Mouse (Mus musculus): ENCODE results near the gene Glra1. TPM values are rescaled to one million over a fixed set of nuclear protein-coding genes. Genes with fewer than 3 reads are reported as not detected.
"Not testable (repeated sequence)": the region's sequence is repeated elsewhere in the genome, so short reads cannot be mapped to it uniquely, and the experiment has no call there.

Gene Glra1
- polyA plus RNA-seq (2012; rRNA removed) = 0.34 and 1.3 TPM in 2 replicates

DNA sequence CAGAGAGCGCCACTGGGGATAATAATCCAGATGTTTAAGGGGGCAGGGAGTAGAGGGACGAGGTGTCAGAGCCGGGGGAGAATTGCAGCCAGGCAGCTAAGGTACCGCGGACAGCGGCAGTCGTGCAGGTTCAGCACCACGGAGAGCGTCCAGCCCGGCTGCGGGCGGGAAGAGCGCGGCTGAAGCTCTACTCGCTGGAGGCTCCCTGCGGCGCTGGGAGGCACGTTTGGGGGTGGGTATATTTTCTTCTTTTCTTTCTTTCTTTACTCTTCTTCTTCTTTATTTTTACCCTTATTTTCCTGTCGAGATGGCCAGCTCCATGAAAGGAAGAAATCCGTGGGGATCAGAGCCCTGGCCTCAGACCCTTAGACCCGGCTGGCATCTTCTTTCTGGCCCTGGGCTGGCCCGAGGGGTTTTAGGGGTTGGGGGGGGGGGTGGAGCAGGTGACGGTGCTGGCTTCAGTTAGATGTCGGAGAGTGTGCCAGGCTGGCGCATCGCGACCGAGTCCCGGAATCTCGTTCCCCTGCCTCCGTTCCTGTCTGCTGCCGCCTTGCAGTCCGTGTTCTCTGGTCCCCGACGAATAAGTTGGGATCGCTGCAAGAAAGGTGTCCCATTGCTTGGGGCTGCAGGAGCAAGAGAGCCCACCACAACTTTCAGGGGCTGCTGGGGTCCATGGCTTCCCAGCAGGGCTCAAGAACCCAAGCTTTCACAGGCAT lies at the start of gene Glra1:
Glra1 (minus strand) TSS at position 391 of the 716 bp plus-strand sequence.
- TF ChIP-seq POLR2A (IDR thresholded peaks at IDR 0.05; ENCODE audit: borderline replicate concordance, extremely low read depth, insufficient read depth, insufficient read length, poor library complexity, severe bottlenecking) (no peak), CTCF (IDR thresholded peaks at IDR 0.05; ENCODE audit: borderline replicate concordance, extremely low read depth, insufficient read depth, insufficient read length) (peak; percentile 9; the same call in 1 of the 2 replicates)

DNA sequence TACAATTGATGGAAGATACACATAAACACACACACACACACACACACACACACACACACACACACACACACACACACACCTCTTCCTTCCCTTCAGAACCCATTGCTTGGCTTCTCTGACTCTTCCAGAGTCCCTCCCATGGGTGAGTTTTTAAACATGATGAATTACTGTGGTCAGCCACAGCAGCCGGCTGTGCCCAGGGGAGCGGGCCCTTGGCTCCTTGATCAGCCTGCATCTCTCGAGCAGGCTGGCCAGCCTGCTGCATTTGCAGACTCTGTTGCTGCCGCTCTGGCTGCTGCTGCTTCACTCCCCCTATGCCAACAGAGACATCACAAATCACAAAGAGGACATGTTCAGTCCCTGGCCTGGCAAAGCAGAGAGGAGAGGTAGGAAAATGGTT lies 29.0 kb upstream of the Glra1 start:
- peak; percentile 1 for DNase-seq (ENCODE audit: low read depth)
- no peak for TF ChIP-seq CTCF (IDR thresholded peaks at IDR 0.05; ENCODE audit: borderline replicate concordance, extremely low read depth, insufficient read depth, insufficient read length)
- no peak for TF ChIP-seq POLR2A (IDR thresholded peaks at IDR 0.05; ENCODE audit: borderline replicate concordance, extremely low read depth, insufficient read depth, insufficient read length, poor library complexity, severe bottlenecking)

More for the DNA sequence above, at the start of gene Glra1:
- DNase-seq (ENCODE audit: low read depth) = peak; percentile 70

DNA sequence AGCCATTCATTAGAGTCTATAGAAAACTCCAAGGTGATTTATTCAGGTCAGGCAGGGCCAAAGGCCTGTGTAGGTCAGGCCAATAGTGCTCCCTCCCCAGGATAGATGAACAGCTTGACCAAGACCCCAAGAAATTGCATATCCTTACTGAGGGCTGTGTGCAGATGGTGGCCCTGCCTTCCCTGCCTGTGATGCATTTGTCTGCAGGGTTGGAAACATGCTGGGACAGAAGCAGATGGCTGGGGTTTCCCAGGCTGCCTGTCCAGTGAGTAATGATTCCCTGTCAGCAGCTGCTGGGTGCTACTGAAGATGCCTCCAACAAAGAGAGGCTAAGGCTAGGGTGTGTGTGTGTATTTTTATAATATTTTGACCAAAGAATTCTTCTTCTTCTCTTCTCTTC lies 25.9 kb upstream of the Glra1 start:
- DNase-seq (ENCODE audit: low read depth) = peak; percentile 14
- TF ChIP-seq CTCF (IDR thresholded peaks at IDR 0.05; ENCODE audit: borderline replicate concordance, extremely low read depth, insufficient read depth, insufficient read length) = no peak

DNA sequence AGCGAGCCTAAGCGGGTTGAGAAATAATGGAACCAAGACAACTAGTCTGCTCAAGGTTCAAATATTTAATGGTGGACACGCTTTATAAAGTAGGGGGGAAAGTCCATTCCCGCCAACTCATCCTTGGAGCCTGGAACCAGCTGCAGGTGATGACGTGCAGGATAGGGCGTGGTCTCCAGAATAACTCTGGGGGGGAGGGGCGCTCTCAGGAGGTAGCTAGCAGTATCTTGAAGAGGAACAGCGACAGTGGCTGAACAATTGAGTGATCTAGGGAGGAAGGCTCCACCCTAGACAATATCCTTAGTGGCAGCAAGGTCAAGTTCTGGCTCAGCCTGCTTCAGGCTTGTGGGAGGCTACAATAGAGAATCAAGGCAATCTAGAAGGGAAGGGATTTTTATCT lies 6.6 kb upstream of the Glra1 start:
- DNase-seq (ENCODE audit: low read depth) = not testable (repeated sequence)

DNA sequence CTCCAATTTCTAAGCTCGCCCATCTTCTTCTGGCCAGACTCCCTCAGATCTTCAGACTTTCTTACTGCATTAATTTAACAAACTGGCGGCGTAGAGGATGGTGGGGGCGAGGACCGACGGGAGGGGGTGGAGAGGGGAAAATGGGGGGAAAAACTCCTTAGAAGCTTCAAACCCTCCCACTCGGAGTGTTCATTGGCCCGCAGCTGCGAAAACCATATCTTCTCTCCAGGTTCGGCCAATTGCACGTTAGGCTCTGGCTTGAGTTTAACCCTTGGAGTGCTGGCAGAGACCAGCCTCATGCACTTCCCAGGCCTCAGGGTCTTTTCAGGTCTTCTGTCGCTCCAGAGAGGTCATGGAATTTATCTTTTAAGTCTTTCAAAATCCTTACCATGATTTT lies 524 bp upstream of the Glra1 start:
- DNase-seq (ENCODE audit: low read depth) = peak; percentile 72
- TF ChIP-seq POLR2A (IDR thresholded peaks at IDR 0.05; ENCODE audit: borderline replicate concordance, extremely low read depth, insufficient read depth, insufficient read length, poor library complexity, severe bottlenecking) (no peak), CTCF (IDR thresholded peaks at IDR 0.05; ENCODE audit: borderline replicate concordance, extremely low read depth, insufficient read depth, insufficient read length) (no peak)

DNA sequence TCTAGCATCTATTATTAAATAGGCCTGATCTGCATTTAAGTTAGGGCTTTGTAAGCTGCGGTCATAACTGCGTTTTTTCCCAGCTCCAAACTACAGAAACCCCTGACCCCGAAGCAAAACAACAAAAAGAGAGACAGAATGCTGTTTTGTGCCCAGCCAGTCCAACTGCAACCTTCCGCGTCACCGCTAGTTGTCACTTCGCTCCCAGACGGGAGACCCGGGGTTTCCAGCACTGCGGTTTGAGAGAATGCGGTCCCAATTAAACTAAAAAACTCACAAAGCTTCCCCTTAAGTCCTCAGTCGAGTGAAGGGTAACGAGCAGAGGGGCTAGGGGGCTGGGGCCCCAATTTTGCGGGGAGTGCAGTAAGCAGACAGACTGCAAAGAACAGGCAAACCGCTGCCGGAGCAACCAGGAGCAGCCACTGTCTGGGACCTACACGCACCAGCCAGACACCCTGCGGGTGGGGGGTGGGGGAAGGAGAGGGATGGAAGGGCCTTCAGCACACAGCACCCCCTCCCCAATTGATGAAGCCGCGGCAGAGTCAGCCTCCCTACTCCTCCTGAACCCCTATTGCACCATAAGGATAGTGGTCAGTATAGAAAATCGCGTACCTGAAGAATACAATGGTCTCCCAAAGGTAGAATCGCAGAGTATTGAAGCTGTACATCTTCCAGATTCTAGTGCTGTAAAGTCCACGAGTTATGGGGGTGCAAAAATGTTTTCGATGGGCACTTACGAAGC lies 761 bp downstream of the Glra1 start:
- peak; percentile 70 for DNase-seq (ENCODE audit: low read depth)
- TF ChIP-seq POLR2A (IDR thresholded peaks at IDR 0.05; ENCODE audit: borderline replicate concordance, extremely low read depth, insufficient read depth, insufficient read length, poor library complexity, severe bottlenecking) (no peak), CTCF (IDR thresholded peaks at IDR 0.05; ENCODE audit: borderline replicate concordance, extremely low read depth, insufficient read depth, insufficient read length) (peak; percentile 77)

DNA sequence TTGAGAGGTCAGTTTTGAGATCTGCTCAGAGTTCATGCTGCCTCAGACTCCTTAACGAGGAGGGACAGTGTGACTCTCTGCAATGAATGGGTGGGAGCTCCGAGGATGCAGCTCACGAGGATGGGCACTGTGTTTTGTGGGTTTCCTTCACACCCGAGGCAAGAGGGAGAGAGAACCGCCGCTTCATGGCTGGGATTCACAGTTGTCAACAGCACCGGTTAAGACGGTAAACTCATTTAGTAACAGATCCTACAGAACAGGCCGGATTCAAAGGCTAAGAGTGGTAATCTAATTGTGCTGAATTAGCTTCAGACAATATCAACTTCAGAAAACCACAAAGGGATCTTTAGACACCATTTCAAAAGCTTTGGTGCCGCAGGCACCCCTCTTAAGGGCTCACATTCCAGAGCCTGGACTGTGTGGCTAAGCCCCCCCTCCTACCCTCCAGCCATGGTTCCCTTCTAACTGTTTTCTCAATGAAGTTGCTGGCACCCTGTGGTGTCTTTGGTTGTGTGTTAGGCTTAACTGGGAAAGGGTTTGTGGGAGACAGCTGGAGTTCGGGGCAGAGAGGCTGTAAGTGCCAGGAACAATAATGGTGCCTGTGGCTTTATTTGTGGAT lies 6.4 kb downstream of the Glra1 start:
- peak; percentile 78 for DNase-seq (ENCODE audit: low read depth)
- TF ChIP-seq CTCF (IDR thresholded peaks at IDR 0.05; ENCODE audit: borderline replicate concordance, extremely low read depth, insufficient read depth, insufficient read length) = no peak
- TF ChIP-seq POLR2A (IDR thresholded peaks at IDR 0.05; ENCODE audit: borderline replicate concordance, extremely low read depth, insufficient read depth, insufficient read length, poor library complexity, severe bottlenecking) = no peak

DNA sequence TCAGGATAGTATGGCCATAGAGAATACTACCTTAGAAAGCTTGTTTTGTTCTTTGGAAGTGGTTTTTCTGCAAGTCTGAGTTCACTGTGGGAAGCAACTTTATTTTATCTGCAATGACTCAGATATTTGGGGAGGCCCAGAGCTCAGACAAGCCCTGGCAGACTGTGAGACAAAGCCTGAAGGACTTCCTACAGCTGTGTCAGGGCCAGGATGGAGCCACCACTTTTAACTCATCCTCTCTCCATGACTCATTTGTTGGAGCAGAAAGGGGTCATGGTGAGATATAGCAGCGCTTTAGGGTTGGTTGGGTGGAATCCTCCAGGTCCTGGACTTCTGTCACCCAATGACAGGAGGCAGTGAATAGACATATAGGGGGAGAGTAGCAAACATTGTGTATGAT lies 12.3 kb downstream of the Glra1 start:
- TF ChIP-seq POLR2A (IDR thresholded peaks at IDR 0.05; ENCODE audit: borderline replicate concordance, extremely low read depth, insufficient read depth, insufficient read length, poor library complexity, severe bottlenecking) (no peak), CTCF (IDR thresholded peaks at IDR 0.05; ENCODE audit: borderline replicate concordance, extremely low read depth, insufficient read depth, insufficient read length) (no peak)
- no peak for DNase-seq (ENCODE audit: low read depth)

DNA sequence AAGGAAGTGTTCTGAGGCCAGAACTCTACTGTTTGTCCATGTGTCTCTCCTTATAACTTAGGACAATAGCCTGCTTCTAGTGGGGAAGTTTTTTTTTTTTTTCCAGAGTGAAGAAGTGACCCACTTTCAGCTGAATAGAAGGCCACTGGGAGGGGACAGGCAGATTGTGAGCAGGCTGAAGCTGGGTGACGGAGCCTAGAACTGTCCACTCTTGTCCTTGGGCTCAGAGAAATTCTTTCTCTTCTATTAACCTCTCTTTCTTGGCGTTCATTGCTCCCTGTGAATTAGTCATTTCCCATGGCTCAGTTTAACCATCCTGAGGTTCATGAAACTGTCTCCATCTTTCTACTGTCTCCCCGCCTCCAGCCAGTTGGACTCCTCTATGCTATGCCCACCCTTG lies 13.6 kb downstream of the Glra1 start:
- TF ChIP-seq POLR2A (IDR thresholded peaks at IDR 0.05; ENCODE audit: borderline replicate concordance, extremely low read depth, insufficient read depth, insufficient read length, poor library complexity, severe bottlenecking) (no peak), CTCF (IDR thresholded peaks at IDR 0.05; ENCODE audit: borderline replicate concordance, extremely low read depth, insufficient read depth, insufficient read length) (no peak)

DNA sequence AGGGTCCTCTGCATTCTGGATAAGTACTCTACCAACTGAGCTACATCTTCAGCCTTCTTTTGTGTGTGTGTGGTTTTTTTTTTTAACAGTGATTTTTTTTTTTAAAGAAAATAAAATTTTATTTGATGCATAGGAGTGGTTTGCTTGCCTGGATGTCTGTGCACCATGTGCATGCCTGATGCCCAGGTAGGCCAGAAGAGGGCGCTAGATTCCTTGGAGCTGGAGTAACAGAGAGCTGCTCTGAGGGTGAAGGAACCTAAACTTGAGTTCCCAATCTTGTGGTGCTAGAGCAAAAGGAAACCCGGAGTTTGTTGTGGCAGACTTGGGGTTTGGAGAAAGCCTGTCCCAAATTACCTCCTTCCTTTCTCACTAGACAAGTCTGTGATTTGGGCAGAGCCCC lies 16.8 kb downstream of the Glra1 start:
- no peak for DNase-seq (ENCODE audit: low read depth)
- TF ChIP-seq POLR2A (IDR thresholded peaks at IDR 0.05; ENCODE audit: borderline replicate concordance, extremely low read depth, insufficient read depth, insufficient read length, poor library complexity, severe bottlenecking) (no peak), CTCF (IDR thresholded peaks at IDR 0.05; ENCODE audit: borderline replicate concordance, extremely low read depth, insufficient read depth, insufficient read length) (no peak)

More for the DNA sequence above, 13.6 kb downstream of the Glra1 start:
- no peak for DNase-seq (ENCODE audit: low read depth)

DNA sequence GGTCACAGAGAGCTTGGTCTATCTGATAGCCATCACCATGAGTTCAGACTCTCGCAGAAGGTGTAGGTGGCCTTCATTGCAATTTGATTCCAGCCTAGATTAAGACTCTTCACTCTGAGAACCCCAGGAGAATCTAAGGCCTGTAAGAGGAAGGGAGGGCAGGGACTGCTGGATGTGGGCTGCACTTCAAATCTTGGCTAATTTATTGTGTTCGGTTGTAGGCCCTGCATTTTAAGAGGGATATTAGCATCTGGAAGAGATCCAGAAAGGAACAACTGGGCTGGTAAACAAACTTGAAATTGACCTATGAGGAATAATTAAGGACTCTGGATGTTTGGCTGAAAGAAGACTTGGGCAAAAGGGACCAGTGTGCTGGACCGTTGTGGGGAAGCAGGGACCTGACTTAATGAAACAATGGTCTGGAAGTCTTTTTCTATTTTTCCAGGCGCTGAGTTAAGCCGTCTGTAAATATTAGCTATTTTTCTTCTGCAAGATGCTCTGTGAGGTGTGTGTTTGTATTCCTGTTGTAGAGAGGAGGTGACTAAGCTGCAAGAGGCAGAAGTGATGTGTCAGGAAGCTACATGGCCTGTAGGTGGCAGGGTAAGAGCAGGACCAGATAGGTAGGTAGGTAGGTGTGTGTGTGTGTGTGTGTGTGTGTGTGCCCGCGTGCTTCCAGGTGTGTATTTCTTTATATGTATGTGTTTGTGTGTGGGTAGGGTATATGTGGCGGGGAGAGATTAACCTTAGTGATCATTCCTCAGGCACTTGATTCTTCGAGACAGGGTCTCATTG lies 18.4 kb downstream of the Glra1 start:
- TF ChIP-seq POLR2A (IDR thresholded peaks at IDR 0.05; ENCODE audit: borderline replicate concordance, extremely low read depth, insufficient read depth, insufficient read length, poor library complexity, severe bottlenecking) (no peak), CTCF (IDR thresholded peaks at IDR 0.05; ENCODE audit: borderline replicate concordance, extremely low read depth, insufficient read depth, insufficient read length) (no peak)
- DNase-seq (ENCODE audit: low read depth) = peak; percentile 63
